Mouse (Mus musculus) liver, adult 2 months (tissue): ENCODE measurements at regions not wholly inside any gene's neighbourhood (a gene's known extent, or its start where the extent isn't known, plus 50 kb on each side); places are given as distances from the start of the nearest gene placed in this dataset.

Experiments
- CTCF ChIP-seq: fragments of 200-500 bp; IDR thresholded peaks from 2 replicates; pipeline ENCODE4 v1.5.1; 2011; ENCODE audit warnings: low read depth, low read length, control low read depth
- POLR2A ChIP-seq: fragments of 200-500 bp; IDR thresholded peaks from 2 replicates; pipeline ENCODE4 v1.6.1; 2011; ENCODE audit warnings: low read length, control low read depth; ENCODE audit not compliant: insufficient read depth; ENCODE audit errors: extremely low read depth

- TF ChIP-seq POLR2A = no peak
- no peak for TF ChIP-seq CTCF
These were observed 95.0 kb upstream of the Kcnk2 start for GRCm38 (mm10) chr1:189497031-189497430.
